Mouse (Mus musculus) liver, postnatal 0 days (tissue): ENCODE data around the gene Rps9.
"Not testable (repeated sequence)": the region's sequence is repeated elsewhere in the genome, so short reads cannot be mapped to it uniquely, and the experiment has no call there.

Source experiments
- CTCF ChIP-seq: sonication (generic); IDR thresholded peaks from 2 replicates; pipeline ENCODE4 v1.5.1; 2016; ENCODE audit warnings: antibody characterized with exemption, low read depth
- EP300 ChIP-seq: IDR thresholded peaks from 2 replicates; pipeline ENCODE4 v1.6.1; 2016; ENCODE audit warnings: antibody characterized with exemption, low read depth, mild to moderate bottlenecking

DNA sequence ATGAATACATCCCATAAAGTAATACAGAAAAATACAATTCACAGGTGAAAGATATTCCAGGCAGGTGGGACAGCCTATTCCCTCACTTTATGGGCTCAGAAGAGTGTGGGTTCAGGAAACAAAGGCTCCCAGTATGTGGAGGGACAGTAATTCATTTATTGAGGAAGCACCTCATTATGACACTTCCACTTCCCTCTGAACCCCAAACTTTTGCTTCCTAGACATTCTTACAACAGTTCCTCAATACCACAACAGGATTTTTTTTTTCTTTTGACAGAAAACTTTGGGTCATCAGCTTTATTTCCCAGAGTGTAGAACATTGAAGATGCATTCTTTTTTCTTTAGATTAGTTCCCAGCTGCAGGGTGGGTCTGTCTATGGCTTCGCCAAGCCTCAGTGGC lies 28.9 kb downstream of the Rps9 start:
- TF ChIP-seq CTCF, EP300: not testable (repeated sequence)
